Mouse (Mus musculus): Measurements from ENCODE around the gene Fbxo46. TPM values are rescaled to one million over a fixed set of nuclear protein-coding genes. Genes with fewer than 3 reads are reported as not detected.
"Not testable (repeated sequence)": the region's sequence is repeated elsewhere in the genome, so short reads cannot be mapped to it uniquely, and the experiment has no call there.

Gene Fbxo46
- polyA plus RNA-seq (2012; ENCODE audit: insufficient read depth, low replicate concordance), result 28.9 and 35.0 TPM in 2 replicates

DNA sequence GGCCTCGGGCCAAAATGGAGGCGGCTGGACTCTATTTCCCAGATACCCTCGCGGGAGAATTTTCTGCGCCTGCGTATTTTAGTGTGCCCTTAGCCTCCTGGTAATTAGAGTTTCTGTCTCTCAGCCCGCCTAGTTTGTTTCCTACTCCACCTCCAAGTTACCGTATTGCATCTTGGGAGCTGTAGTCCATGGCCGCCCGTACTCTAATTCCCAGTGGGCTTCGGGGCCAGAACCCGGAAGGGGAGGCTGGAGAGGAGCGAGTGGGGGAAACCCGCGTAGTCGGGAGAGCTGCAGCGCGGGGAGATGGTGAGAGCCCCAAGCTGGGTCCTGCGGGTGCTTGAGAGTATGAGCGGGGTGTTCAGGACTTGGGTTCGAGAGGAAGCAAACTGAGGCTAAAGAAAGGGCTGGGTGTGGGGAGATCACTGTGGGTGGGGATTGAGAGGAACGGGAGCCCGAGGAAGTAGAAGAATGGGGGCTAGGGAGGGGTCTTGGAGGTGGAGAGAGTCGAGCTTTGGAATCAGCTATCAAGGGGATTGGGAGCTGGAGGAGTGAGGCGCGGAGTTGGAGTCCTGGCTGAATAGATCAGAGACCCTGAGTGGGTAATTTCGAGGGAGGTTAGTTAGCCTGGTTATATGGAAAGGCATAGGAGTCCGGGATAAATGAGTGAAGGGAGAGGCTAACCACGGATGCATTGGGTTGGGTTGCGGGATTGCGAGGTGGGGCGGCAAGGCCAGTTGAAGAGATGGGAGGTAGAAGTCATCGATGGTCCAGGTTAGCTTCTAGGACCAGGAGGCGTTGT is at the start of gene Fbxo46:
TSS of gene Fbxo46 (plus strand) at position 229 of the 799 bp plus-strand sequence.
- Histone ChIP-seq H3K36me3 (replicated peaks; ENCODE audit: low read length) (peaks cover 18% of the 10 kb centered on the region), H3K4me3 (replicated peaks) (peak within 1 kb of the TSS; percentile 97), H3K4me1 (peaks cover 38% of the 10 kb centered on the region), H3K27me3 (replicated peaks) (no peaks in the 10 kb centered on the region), H3K9me3 (peaks cover 9% of the 10 kb centered on the region)
- no peak for TF ChIP-seq FLI1 (IDR thresholded peaks at IDR 0.05; ENCODE audit: low read length)
- no peak for TF ChIP-seq GATA1 (IDR thresholded peaks at IDR 0.05; ENCODE audit: borderline replicate concordance, low read length)

DNA sequence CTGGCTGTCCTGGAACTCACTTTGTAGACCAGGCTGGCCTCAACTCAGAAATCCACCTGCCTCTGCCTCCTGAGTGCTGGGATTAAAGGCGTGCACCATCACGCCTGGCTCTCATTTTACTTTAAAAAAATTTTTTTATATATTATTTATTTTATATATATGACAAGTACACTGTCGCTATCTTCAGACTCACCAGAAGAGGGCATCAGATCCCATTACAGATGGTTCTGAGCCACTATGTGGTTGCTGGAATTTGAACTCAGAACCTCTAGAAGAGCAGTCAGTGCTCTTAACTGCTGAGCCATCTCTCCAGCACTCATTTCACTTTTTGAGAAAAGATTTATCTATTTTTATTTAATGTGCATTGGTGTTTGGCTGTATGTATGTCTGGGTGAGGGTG is 48.6 kb upstream of the Fbxo46 start:
- H3K36me3 ChIP-seq (replicated peaks; ENCODE audit: low read length); H3K4me3 ChIP-seq (replicated peaks): not testable (repeated sequence)
- Histone ChIP-seq H3K4me1 (peaks cover 12% of the 10 kb centered on the region), H3K27me3 (replicated peaks) (peaks cover 78% of the 10 kb centered on the region), H3K9me3 (peaks cover 35% of the 10 kb centered on the region)

DNA sequence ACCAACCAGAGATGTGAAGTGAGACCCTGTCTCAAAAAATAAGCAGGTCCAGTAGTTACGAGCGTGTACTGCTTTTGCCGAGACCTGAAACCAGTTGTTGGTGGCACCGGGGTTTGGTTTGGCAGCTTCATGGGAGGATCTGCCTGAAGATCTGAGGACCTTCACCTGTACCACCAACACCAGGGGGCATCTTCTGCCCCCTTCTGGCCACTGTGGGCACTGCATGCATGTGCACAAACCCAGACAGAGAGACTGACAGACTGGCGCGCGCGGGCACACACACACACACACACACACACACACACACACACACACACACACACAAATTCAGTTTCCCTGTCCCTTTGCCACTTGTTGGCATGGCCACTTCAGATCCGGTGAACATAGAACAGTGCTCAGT is 46.2 kb upstream of the Fbxo46 start:
- H3K9me3 ChIP-seq, result peaks cover 22% of the 10 kb centered on the region
- H3K27me3 ChIP-seq (replicated peaks), result peaks cover 83% of the 10 kb centered on the region
- H3K4me1 ChIP-seq, result peaks cover 36% of the 10 kb centered on the region
- H3K36me3 ChIP-seq (replicated peaks; ENCODE audit: low read length), result no peaks in the 10 kb centered on the region
- no peak overlapping the region for H3K4me3 ChIP-seq (replicated peaks)
- no peak for TF ChIP-seq FLI1 (IDR thresholded peaks at IDR 0.05; ENCODE audit: low read length)
- TF ChIP-seq GATA1 (IDR thresholded peaks at IDR 0.05; ENCODE audit: borderline replicate concordance, low read length), result no peak

DNA sequence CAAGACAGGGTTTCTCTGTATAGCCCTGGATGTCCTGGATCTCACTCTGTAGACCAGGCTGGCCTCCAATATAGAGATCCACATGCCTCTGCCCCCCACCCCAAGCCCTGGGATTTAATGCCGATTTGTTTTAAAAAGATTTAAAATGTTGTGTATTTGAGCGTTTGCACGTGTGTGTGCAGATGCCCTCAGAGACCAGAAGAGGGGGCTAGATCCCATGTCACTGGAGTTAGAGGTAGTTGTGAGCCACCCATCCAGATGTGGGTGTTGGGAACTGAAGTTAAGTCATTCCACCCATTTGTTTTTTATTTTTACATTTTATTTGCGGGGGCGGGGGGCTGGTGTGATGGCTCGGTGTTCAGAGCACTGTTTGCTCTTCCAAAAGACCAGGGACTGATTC is 45.2 kb upstream of the Fbxo46 start:
- peaks cover 91% of the 10 kb centered on the region for H3K27me3 ChIP-seq (replicated peaks)
- no peak overlapping the region for H3K4me3 ChIP-seq (replicated peaks)
- TF ChIP-seq GATA1 (IDR thresholded peaks at IDR 0.05; ENCODE audit: borderline replicate concordance, low read length) (no peak), FLI1 (IDR thresholded peaks at IDR 0.05; ENCODE audit: low read length) (no peak)
- H3K9me3 ChIP-seq, result peaks cover 22% of the 10 kb centered on the region
- peaks cover 46% of the 10 kb centered on the region for H3K4me1 ChIP-seq
- no peaks in the 10 kb centered on the region for H3K36me3 ChIP-seq (replicated peaks; ENCODE audit: low read length)

DNA sequence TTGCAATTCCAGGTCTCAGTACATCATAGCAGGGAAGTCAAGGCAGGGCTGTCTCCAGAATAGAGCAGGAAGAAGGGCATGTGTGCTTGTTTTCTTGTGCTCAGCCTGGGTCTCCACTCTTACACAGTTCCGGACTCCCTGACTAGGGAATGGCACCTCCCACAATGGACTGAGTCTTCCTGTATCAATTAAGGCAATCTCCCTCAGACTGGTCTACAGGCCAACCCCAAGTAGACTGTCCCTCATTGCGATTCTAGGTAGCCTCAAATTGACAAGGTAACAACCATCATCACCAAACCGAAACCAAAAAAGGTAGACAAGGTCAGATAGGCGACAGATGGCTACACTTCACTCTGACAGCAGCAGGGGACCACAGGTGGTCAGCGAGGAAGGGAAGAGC is 44.4 kb upstream of the Fbxo46 start:
- H3K27me3 ChIP-seq (replicated peaks), result peaks cover 92% of the 10 kb centered on the region
- H3K36me3 ChIP-seq (replicated peaks; ENCODE audit: low read length), result peaks cover 6% of the 10 kb centered on the region
- peaks cover 54% of the 10 kb centered on the region for H3K4me1 ChIP-seq
- H3K9me3 ChIP-seq, result peaks cover 22% of the 10 kb centered on the region
- TF ChIP-seq FLI1 (IDR thresholded peaks at IDR 0.05; ENCODE audit: low read length) (no peak), GATA1 (IDR thresholded peaks at IDR 0.05; ENCODE audit: borderline replicate concordance, low read length) (no peak)
- peak overlapping the region; percentile 93 for H3K4me3 ChIP-seq (replicated peaks)

DNA sequence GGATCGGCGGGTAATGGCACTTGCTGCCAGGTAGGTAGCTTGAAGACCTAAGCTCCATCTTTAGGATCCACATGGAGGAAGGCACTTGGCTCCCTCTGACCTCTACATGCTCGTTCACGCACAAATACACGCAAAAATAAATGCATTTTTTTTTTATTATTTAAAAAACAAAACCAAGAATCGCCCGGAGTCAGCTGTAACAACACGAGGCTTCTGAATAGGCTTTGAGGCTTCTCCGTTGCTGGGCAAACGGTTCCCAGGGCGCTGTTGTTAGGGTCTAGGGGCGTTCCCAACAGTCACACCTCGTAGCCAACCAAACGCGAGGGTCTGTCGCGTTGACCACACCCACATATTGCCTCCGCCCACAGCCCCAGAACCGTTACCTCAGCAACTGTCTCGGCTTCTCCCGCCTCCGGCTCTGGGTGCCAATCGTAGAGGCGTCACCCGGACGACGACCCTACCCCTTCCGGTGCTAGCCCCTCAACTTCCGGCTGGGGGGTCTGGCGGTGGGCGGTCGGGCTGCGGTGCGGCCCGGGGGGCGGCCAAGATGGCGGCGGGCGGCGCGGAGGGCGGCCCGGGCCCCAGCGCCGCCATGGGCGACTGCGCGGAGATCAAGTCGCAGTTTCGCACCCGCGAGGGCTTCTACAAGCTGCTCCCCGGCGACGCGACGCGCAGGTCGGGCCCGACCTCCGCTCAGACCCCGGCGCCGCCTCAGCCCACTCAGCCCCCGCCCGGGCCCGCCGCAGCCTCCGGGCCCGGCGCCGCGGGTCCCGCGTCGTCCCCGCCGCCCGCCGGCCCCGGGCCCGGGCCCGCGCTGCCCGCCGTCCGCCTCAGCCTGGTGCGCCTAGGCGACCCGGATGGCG is 43.7 kb upstream of the Fbxo46 start, which contains the start of gene Dmwd:
TSS of gene Dmwd (plus strand) at position 505 of the 863 bp plus-strand sequence.
- H3K9me3 ChIP-seq, result peaks cover 22% of the 10 kb centered on the region
- TF ChIP-seq FLI1 (IDR thresholded peaks at IDR 0.05; ENCODE audit: low read length) (no peak), GATA1 (IDR thresholded peaks at IDR 0.05; ENCODE audit: borderline replicate concordance, low read length) (no peak)
- peaks cover 61% of the 10 kb centered on the region for H3K4me1 ChIP-seq
- H3K27me3 ChIP-seq (replicated peaks), result peaks cover 94% of the 10 kb centered on the region
- peak within 1 kb of the TSS; percentile 93 for H3K4me3 ChIP-seq (replicated peaks)
- peaks cover 13% of the 10 kb centered on the region for H3K36me3 ChIP-seq (replicated peaks; ENCODE audit: low read length)

DNA sequence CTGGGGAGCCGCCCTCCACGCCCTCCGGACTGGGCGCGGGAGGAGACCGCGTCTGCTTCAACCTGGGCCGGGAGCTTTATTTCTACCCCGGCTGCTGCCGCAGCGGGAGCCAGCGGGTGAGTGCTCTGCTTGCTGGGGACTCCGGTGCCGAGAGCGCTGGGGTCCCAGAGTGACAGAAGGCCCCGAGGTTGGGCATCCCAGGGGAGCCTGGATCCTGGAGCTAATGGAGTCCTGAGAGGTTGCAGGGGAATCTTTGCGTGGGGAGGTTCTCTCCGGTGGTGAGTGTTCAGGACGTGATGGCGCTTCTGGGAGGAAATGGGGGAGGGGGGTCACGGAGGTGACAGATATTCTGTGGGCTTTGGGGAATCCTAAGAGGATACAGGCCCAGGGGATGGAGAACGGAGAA is 43.1 kb upstream of the Fbxo46 start:
- Histone ChIP-seq H3K27me3 (replicated peaks) (peaks cover 97% of the 10 kb centered on the region), H3K36me3 (replicated peaks; ENCODE audit: low read length) (peaks cover 20% of the 10 kb centered on the region), H3K9me3 (peaks cover 22% of the 10 kb centered on the region), H3K4me3 (replicated peaks) (peak overlapping the region; percentile 93), H3K4me1 (peaks cover 62% of the 10 kb centered on the region)
- TF ChIP-seq FLI1 (IDR thresholded peaks at IDR 0.05; ENCODE audit: low read length), result no peak
- TF ChIP-seq GATA1 (IDR thresholded peaks at IDR 0.05; ENCODE audit: borderline replicate concordance, low read length), result no peak

DNA sequence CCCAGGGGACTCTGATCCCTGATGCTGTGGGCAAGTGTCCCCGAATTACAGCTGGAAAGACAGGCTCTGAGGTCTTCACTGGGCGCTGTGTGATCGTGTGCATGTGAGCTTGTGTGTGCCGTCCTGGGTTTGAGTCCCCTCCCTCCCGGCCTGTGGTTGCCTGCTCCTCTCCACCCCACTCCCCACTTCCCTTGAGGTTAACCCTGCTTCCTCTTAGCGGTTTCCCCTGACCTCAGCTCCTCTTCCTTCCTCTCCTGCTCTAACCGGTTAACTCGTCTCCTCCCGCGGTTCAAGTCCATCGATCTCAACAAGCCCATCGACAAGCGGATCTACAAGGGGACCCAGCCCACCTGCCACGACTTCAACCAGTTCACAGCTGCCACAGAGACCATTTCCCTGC is 41.9 kb upstream of the Fbxo46 start:
- peaks cover 28% of the 10 kb centered on the region for H3K36me3 ChIP-seq (replicated peaks; ENCODE audit: low read length)
- peaks cover 100% of the 10 kb centered on the region for H3K27me3 ChIP-seq (replicated peaks)
- peak overlapping the region; percentile 93 for H3K4me3 ChIP-seq (replicated peaks)
- H3K9me3 ChIP-seq, result peaks cover 22% of the 10 kb centered on the region
- peaks cover 63% of the 10 kb centered on the region for H3K4me1 ChIP-seq
- TF ChIP-seq FLI1 (IDR thresholded peaks at IDR 0.05; ENCODE audit: low read length), result peak; percentile 92
- TF ChIP-seq GATA1 (IDR thresholded peaks at IDR 0.05; ENCODE audit: borderline replicate concordance, low read length), result no peak

DNA sequence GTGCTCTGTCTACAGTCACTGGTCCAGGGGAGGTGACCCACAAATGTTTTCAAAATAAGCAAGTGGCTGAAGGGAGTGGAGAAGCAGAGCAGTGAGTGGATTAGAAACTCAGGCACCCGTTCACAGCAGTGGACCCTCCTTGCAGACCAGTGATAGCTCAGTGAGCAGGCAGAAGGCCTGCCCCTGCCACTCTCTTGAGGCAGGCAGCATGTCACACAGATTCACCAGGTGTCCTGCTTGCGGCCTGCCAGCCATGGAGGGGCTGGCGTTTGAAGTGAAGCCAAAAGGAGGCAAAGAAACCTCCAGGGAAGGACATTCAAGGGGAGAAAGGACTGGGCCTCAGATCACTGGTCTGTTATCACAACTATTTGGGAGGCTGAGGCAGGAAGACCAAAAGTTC is 40.9 kb upstream of the Fbxo46 start:
- peaks cover 100% of the 10 kb centered on the region for H3K27me3 ChIP-seq (replicated peaks)
- no peak overlapping the region for H3K4me3 ChIP-seq (replicated peaks)
- TF ChIP-seq FLI1 (IDR thresholded peaks at IDR 0.05; ENCODE audit: low read length) (no peak), GATA1 (IDR thresholded peaks at IDR 0.05; ENCODE audit: borderline replicate concordance, low read length) (no peak)
- H3K36me3 ChIP-seq (replicated peaks; ENCODE audit: low read length), result peaks cover 28% of the 10 kb centered on the region
- peaks cover 18% of the 10 kb centered on the region for H3K9me3 ChIP-seq
- H3K4me1 ChIP-seq, result peaks cover 66% of the 10 kb centered on the region

Data from megakaryocyte, embryonic 14.5 days (primary cell).